Mouse (Mus musculus) T-helper 2 cell (primary cell): ENCODE data around the gene Gm20388.
"Not testable (repeated sequence)": the region's sequence is repeated elsewhere in the genome, so short reads cannot be mapped to it uniquely, and the experiment has no call there.

ENCODE experiments used
- in situ Hi-C: fragments of 300-600 bp; cut with MboI, MseI; formaldehyde crosslinking; loops from one replicate; pipeline ENCODE4 v1.15.1; 2025; ENCODE audit warnings: high pct_unique_total_duplicates

The Gm20388 gene

DNA sequence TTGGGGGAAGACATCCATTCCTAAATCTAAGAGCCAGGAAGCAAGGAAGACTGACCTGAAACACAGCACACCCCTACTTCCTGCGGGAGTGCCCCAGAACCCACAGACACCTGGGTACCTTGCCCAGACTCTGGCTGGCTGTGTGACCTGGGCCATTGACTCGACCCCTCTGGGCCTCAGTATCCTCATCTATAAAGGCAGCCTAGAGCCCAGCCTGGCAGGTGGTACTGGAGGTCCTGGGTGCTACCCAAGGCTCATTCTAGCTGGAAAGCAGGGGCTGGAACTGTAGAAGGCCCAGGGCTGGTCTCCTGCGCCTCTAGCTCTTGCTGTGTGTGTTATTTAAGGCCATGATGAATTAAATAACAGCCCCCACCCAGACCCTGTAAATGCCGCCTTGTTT, 1743.5 kb downstream of the Gm20388 start:
- in situ Hi-C loops: no loop called here

DNA sequence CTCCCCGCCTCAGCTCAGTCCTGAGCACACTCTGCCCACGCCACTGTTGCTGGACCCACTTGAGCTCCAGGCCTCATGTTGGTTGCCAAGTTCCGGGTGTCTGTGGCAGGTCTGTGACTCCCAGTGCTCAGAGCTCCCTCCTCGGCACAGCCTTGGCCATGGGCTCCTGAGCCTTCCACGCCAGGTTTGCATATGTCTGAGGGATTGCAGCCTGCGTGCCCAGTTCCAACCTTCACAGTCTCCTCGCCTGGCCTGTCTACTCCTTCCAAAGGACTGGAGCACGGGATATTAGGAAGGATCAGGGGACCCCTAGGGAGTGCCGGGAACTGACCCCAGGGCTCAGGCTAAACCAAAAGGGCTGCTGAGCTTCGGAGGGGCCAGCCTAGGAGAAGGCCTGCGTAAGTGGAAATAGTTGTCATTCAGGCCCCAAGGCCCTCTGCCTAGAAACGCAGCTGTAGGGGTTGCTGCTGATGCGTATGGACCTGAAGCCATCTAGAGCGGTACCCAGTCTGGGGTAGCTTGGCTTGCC, 1744.4 kb downstream of the Gm20388 start:
- in situ Hi-C loops: no loop called here

GRCm38 (mm10) chr8:121660602-121661001, 1750.0 kb downstream of the Gm20388 start:
- in situ Hi-C loops: no loop called here

DNA sequence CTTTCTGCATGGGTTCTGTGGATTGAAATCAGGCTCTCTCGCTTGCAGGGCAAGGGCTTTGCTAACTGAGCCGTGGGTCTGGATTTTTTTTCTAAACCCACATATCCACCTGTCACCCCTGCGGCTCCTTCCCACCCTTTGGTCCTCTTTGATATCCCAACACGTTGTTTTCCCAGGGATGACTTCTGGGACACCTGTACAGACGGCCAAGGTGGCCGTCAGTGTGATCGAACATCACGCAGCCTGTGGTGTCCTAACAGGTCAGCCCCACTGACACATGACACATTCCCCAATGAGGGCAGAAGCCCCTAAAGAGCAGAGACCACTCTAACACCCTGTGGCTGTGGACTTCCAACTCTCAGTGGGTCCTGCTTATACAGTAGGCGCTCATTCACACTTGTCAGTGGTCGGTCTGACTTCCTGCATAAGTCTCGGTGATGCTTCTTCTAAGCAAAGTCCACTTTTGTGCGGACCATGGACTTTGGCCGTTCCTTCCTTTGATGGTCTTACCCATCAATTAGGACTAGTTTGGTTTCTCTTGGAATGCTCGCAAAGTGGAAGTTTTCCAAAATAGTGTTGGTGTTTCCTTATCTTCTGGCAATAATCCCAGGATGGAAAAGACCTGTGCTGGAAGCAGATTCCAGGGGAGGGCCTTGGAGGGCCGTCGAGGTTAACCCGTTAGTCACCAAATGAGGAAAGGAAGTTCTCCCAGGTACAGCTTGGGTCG, 1751.2 kb downstream of the Gm20388 start:
- in situ Hi-C loops: no loop called here

DNA sequence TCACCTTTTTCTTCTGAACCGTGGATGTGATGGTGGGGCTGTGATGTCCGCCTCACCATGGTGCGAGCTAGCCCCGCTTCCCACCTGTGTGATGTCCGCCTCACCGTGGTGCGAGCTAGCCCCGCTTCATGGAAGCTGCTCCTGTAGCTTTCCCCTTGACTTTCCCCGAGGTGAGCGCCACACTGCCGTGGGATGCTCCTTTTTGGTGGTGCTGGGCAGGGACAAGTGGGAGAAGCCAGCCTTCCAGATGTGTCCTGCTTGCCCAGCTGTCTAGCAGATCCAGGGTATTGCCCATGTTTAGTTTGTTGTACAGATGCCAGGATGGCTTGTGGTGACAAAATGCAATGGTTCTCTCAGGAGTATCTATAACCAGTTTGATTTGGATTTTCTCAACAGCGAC, 1752.5 kb downstream of the Gm20388 start:
- in situ Hi-C loops: no loop called here

- in situ Hi-C loops: no loop called here
Observed at GRCm38 (mm10) chr8:121665329-121665728, 1754.7 kb downstream of the Gm20388 start.

- in situ Hi-C loops: not testable (repeated sequence)
Observed at GRCm38 (mm10) chr8:121667936-121668500, 1757.4 kb downstream of the Gm20388 start.

DNA sequence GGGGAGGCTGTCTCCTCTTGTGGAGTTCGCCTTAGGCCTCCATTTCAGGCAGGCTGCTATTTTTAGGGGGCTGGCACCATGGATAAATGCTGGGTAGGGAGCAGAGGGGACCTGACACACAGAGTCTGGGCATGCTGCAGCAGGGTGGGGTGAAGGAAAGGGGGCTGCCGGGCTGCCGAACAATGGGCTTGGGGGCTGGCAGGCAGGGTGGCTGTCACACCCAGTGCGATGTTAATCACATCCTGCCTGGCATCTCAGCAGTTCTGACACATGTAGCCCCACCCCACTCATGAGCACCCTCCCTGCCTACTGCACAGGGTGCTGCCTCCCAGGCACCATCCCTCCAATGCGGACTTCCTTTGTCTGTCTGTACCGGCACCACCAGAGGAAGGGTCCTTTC, 1757.9 kb downstream of the Gm20388 start:
- in situ Hi-C loops: no loop called here

DNA sequence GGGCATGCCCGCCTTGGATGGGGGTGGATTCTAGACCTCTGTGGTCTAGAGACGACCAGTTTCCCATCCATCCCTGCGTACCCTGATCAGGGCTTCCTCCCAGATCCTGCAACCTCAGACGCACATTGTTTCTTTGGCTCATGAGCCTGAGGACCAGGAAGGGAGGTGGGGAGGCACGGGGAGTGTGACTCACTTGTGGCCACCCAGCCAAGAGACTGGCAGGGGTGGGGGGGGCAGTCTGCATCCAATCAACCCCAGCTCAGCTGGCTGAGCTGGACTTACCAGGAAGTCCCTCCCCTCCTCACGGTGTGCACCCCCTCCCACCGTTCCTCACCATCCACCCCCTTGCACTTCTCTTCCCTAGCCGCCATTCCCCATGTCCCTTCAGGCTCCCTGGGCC, 1758.6 kb downstream of the Gm20388 start:
- in situ Hi-C loops: no loop called here

GRCm38 (mm10) chr8:121673153-121673552, 1762.5 kb downstream of the Gm20388 start:
- in situ Hi-C loops: no loop called here

GRCm38 (mm10) chr8:121673917-121674316, 1763.3 kb downstream of the Gm20388 start:
- in situ Hi-C loops: no loop called here

DNA sequence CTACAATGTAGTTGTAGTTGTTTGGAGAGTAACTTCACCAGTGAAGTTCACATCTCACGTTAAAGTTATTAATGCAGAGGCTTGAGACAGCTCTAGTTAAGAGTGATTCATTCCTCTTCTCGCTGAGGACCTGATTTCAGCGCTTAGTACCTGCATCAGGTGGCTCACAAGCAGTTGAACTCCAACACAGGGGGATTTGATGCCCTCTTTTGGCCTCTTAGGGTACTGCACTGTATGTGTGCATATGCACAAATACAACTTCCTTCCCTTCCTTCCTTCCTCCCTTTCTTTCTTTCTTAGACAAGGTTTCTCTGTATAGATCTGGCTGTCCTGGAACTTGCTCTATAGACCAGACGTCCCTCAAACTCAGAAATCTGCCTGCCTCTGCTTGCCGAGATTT, 1763.9 kb downstream of the Gm20388 start:
- in situ Hi-C loops: no loop called here

DNA sequence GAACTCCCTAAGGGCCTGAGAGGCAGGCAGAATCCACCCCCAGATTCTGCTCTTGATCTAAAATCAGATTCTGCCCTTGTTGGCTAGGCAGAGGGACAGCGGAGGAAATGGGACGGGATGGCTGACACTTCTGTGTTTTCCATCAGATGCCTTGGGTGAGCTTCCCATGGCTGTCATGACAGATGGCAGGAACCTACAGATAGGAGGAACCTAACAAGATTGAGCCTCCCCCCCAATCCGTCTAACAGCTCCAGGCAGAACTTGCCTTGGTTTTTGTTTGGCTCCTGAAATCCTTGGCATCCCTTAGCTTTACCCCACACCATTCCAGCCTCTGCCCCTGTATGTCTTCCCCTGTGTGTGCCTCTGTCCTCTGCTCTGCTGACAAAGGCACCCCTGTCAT, 1764.5 kb downstream of the Gm20388 start:
- in situ Hi-C loops: no loop called here

DNA sequence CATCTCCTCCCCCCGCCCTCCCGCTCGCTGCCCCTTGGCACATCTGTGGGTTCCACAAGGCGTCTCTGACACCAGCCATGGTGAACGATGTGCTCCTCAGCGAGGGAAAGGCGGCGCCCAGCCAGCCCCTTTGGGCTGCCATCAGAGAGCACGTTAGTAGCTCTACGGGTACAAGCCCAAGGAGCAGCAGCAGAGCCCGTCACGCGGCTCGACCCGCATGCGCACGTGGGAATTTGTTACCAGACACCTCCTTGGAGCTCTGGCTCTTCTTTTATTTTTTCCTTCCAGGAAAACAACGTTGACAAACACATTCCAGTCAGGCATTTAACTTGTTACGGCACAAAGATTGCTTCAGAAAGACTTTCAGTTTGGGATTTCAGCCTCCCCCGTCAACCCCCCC, 1765.1 kb downstream of the Gm20388 start:
- in situ Hi-C loops: no loop called here

- in situ Hi-C loops: no loop called here
Observed at GRCm38 (mm10) chr8:121678696-121679095, 1768.1 kb downstream of the Gm20388 start.

- in situ Hi-C loops: loop anchor here (10.0 kb wide), 1 partner anchor 136 kb away; the partner anchor contains the start of gene 1700018B08Rik
Observed at GRCm38 (mm10) chr8:121680896-121681295, 1770.3 kb downstream of the Gm20388 start.

DNA sequence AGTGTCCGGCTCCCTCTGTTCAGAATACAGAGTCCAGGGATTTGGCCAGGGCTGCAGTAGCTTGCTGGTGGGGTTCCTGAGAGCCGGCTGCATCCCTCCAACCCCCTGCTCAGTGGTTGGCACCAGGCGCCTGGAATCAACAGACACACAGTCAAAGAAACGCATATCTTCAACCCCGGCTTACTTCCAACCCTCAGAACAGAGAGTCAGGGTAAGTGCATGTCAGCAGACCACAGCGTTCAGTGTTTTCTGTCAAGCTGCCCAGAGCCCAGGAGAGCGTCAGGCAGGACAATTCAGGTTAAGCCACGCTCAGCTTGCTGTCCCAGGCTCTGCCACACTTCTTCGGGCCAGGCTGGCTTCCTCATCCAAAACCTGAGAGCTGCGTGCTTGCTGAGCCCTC, 1770.8 kb downstream of the Gm20388 start:
- in situ Hi-C loops: loop anchor here (10.0 kb wide), 1 partner anchor 137 kb away; the partner anchor contains the start of gene 1700018B08Rik

DNA sequence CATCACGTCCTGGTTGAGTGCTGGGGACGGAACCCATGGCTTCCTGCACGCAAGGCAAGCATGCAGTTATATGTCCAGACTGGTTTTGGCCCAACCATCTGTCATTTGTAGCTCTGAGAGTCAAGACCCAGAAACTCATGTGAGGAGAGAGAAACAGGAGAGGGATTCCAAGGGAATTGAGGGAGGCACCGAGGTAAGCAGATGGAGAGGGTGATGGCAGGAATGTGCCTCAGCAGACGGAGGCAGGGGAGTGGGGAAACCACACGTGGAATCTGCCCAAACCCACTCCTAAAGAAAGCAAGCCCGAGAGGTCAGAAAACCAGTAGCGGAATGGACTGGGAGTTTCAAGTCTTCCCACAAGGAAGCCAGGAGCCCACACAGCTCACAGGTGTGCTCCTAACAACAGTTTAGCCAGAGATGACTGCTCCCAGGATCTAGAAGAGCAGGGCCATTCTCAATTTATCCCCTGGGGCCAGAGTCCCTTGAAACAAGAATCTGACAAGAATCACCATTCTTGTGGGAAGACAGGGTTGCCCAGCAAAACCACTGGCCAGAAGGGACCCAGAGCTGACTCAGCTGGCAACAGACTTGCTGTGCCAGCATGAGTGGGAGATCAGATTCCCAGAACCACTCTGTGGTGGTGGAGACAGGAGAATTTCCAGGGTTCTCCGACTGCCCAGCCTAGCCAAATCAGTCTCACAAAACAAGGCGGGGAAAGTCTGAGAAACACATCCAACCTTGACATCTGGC, 1772.6 kb downstream of the Gm20388 start:
- in situ Hi-C loops: loop anchor here (10.0 kb wide), 1 partner anchor 138 kb away; the partner anchor contains the start of gene 1700018B08Rik

GRCm38 (mm10) chr8:121685419-121685818, 1774.8 kb downstream of the Gm20388 start:
- in situ Hi-C loops: loop anchor here (10.0 kb wide), 1 partner anchor 141 kb away; the partner anchor contains the start of gene 1700018B08Rik

DNA sequence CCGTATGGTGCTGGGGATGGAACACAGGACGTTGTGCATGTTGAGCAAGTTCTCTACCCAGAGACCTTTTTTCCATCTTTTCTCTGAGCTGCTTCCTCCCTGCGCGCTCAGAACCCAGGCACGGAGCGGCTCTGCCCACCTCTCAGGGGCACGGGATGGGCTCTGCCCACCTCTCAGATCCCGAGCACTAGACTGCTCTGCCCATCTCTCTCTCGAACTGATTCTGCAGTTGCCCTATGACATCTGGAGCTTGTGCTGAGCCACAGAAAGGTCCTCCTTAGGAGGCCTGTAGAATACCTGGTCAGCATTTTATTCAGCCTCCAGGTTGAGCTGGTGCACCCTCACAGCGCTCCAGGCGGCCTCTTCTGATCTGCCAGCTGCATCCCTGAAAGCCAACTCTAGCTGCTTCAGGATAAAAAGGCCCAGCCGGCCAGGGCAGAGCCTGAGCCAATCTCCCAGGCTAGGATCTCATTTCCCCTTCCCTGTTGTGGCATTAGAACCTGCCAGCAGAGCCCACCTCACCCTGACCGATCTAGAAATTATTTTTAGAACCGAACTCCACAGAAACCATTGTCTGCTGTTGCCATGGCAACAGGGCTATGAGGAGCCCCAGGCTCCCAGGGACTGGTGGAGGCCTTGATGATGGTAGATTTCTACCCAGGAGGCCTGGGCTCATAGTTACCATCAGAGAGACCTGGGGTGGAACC, 1777.0 kb downstream of the Gm20388 start:
- in situ Hi-C loops: loop anchor here (10.0 kb wide), 1 partner anchor 143 kb away; the partner anchor contains the start of gene 1700018B08Rik

- in situ Hi-C loops: loop anchor here (10.0 kb wide), 1 partner anchor 144 kb away; the partner anchor contains the start of gene 1700018B08Rik
Observed at GRCm38 (mm10) chr8:121688496-121688895, 1777.9 kb downstream of the Gm20388 start.
